Mouse (Mus musculus): ENCODE results near the gene Slc25a11. TPM values are rescaled to one million over a fixed set of nuclear protein-coding genes. Genes with fewer than 3 reads are reported as not detected.

Slc25a11 gene
- polyA plus RNA-seq, 1 experiment from 2014 or later = 174 TPM

GRCm38 (mm10) chr11:70681170-70681569 is 33.9 kb upstream of the Slc25a11 start:
- H3K27ac ChIP-seq (ENCODE audit: low read length) = no peak overlapping the region
- H3K4me1 ChIP-seq (replicated peaks; ENCODE audit: control insufficient read depth, insufficient read depth, low read length) = peaks cover 9% of the 10 kb centered on the region
- peaks cover 12% of the 10 kb centered on the region for H3K36me3 ChIP-seq (ENCODE audit: control insufficient read depth, insufficient read depth)
- H3K27me3 ChIP-seq (replicated peaks; ENCODE audit: control insufficient read depth, insufficient read depth, low read length) = no peaks in the 10 kb centered on the region
- H3K9ac ChIP-seq (replicated peaks; ENCODE audit: low read depth, low read length) = no peak overlapping the region
- no peak for ATAC-seq
- no peaks in the 10 kb centered on the region for H3K9me3 ChIP-seq (ENCODE audit: control insufficient read depth, low read length)
- H3K4me3 ChIP-seq (replicated peaks; ENCODE audit: low read length) = no peak overlapping the region
- 68% methylated on average over 12 of the region's 12 CpGs for WGBS
- H3K4me2 ChIP-seq (ENCODE audit: low read length) = no peak overlapping the region

- H3K9ac ChIP-seq (replicated peaks; ENCODE audit: low read depth, low read length) = no peak overlapping the region
- H3K4me3 ChIP-seq (replicated peaks; ENCODE audit: low read length) = no peak overlapping the region
- no peak overlapping the region for H3K4me2 ChIP-seq (ENCODE audit: low read length)
- ATAC-seq = no peak
- H3K27ac ChIP-seq (ENCODE audit: low read length) = no peak overlapping the region
- no peaks in the 10 kb centered on the region for H3K27me3 ChIP-seq (replicated peaks; ENCODE audit: control insufficient read depth, insufficient read depth, low read length)
- 92% methylated on average over 8 of the region's 8 CpGs for WGBS
- peaks cover 9% of the 10 kb centered on the region for H3K4me1 ChIP-seq (replicated peaks; ENCODE audit: control insufficient read depth, insufficient read depth, low read length)
- H3K36me3 ChIP-seq (ENCODE audit: control insufficient read depth, insufficient read depth) = peaks cover 12% of the 10 kb centered on the region
- H3K9me3 ChIP-seq (ENCODE audit: control insufficient read depth, low read length) = no peaks in the 10 kb centered on the region
Measured at GRCm38 (mm10) chr11:70679894-70680293, 32.6 kb upstream of the Slc25a11 start.

GRCm38 (mm10) chr11:70679361-70679760 is 32.1 kb upstream of the Slc25a11 start:
- peaks cover 12% of the 10 kb centered on the region for H3K36me3 ChIP-seq (ENCODE audit: control insufficient read depth, insufficient read depth)
- no peaks in the 10 kb centered on the region for H3K27me3 ChIP-seq (replicated peaks; ENCODE audit: control insufficient read depth, insufficient read depth, low read length)
- no peaks in the 10 kb centered on the region for H3K9me3 ChIP-seq (ENCODE audit: control insufficient read depth, low read length)
- H3K4me2 ChIP-seq (ENCODE audit: low read length) = no peak overlapping the region
- H3K9ac ChIP-seq (replicated peaks; ENCODE audit: low read depth, low read length) = no peak overlapping the region
- 95% methylated on average over 8 of the region's 8 CpGs for WGBS
- no peak overlapping the region for H3K27ac ChIP-seq (ENCODE audit: low read length)
- ATAC-seq = no peak
- peaks cover 9% of the 10 kb centered on the region for H3K4me1 ChIP-seq (replicated peaks; ENCODE audit: control insufficient read depth, insufficient read depth, low read length)
- H3K4me3 ChIP-seq (replicated peaks; ENCODE audit: low read length) = no peak overlapping the region

- no peak overlapping the region for H3K27ac ChIP-seq (ENCODE audit: low read length)
- 76% methylated on average over 2 of the region's 2 CpGs for WGBS
- H3K9ac ChIP-seq (replicated peaks; ENCODE audit: low read depth, low read length) = no peak overlapping the region
- ATAC-seq = no peak
- H3K9me3 ChIP-seq (ENCODE audit: control insufficient read depth, low read length) = no peaks in the 10 kb centered on the region
- no peak overlapping the region for H3K4me2 ChIP-seq (ENCODE audit: low read length)
- H3K4me3 ChIP-seq (replicated peaks; ENCODE audit: low read length) = no peak overlapping the region
- peaks cover 8% of the 10 kb centered on the region for H3K36me3 ChIP-seq (ENCODE audit: control insufficient read depth, insufficient read depth)
- H3K27me3 ChIP-seq (replicated peaks; ENCODE audit: control insufficient read depth, insufficient read depth, low read length) = no peaks in the 10 kb centered on the region
- H3K4me1 ChIP-seq (replicated peaks; ENCODE audit: control insufficient read depth, insufficient read depth, low read length) = peaks cover 9% of the 10 kb centered on the region
Measured at GRCm38 (mm10) chr11:70678576-70678975, 31.3 kb upstream of the Slc25a11 start.

- H3K27ac ChIP-seq (ENCODE audit: low read length) = no peak overlapping the region
- peaks cover 6% of the 10 kb centered on the region for H3K36me3 ChIP-seq (ENCODE audit: control insufficient read depth, insufficient read depth)
- WGBS = 81% methylated on average over 9 of the region's 9 CpGs
- peaks cover 9% of the 10 kb centered on the region for H3K4me1 ChIP-seq (replicated peaks; ENCODE audit: control insufficient read depth, insufficient read depth, low read length)
- H3K9me3 ChIP-seq (ENCODE audit: control insufficient read depth, low read length) = no peaks in the 10 kb centered on the region
- no peak overlapping the region for H3K4me3 ChIP-seq (replicated peaks; ENCODE audit: low read length)
- ATAC-seq = no peak
- no peak overlapping the region for H3K9ac ChIP-seq (replicated peaks; ENCODE audit: low read depth, low read length)
- H3K4me2 ChIP-seq (ENCODE audit: low read length) = no peak overlapping the region
- no peaks in the 10 kb centered on the region for H3K27me3 ChIP-seq (replicated peaks; ENCODE audit: control insufficient read depth, insufficient read depth, low read length)
Measured at GRCm38 (mm10) chr11:70678092-70678491, 30.8 kb upstream of the Slc25a11 start.

GRCm38 (mm10) chr11:70674501-70674900 is 27.2 kb upstream of the Slc25a11 start:
- ATAC-seq = no peak

GRCm38 (mm10) chr11:70674014-70674413 is 26.7 kb upstream of the Slc25a11 start:
- Histone ChIP-seq H3K27ac (ENCODE audit: low read length) (no peak overlapping the region), H3K9ac (replicated peaks; ENCODE audit: low read depth, low read length) (no peak overlapping the region), H3K4me1 (replicated peaks; ENCODE audit: control insufficient read depth, insufficient read depth, low read length) (peaks cover 13% of the 10 kb centered on the region), H3K9me3 (ENCODE audit: control insufficient read depth, low read length) (no peaks in the 10 kb centered on the region), H3K27me3 (replicated peaks; ENCODE audit: control insufficient read depth, insufficient read depth, low read length) (no peaks in the 10 kb centered on the region), H3K4me3 (replicated peaks; ENCODE audit: low read length) (no peak overlapping the region), H3K4me2 (ENCODE audit: low read length) (no peak overlapping the region), H3K36me3 (ENCODE audit: control insufficient read depth, insufficient read depth) (no peaks in the 10 kb centered on the region; the same call in 1 of the 2 replicates)
- WGBS = 58% methylated on average over 6 of the region's 6 CpGs
- no peak for ATAC-seq

More at GRCm38 (mm10) chr11:70674501-70674900, 27.2 kb upstream of the Slc25a11 start:
- Histone ChIP-seq H3K4me2 (ENCODE audit: low read length) (no peak overlapping the region), H3K36me3 (ENCODE audit: control insufficient read depth, insufficient read depth) (peaks cover 3% of the 10 kb centered on the region), H3K9ac (replicated peaks; ENCODE audit: low read depth, low read length) (no peak overlapping the region), H3K9me3 (ENCODE audit: control insufficient read depth, low read length) (no peaks in the 10 kb centered on the region), H3K27me3 (replicated peaks; ENCODE audit: control insufficient read depth, insufficient read depth, low read length) (no peaks in the 10 kb centered on the region), H3K27ac (ENCODE audit: low read length) (no peak overlapping the region), H3K4me3 (replicated peaks; ENCODE audit: low read length) (no peak overlapping the region), H3K4me1 (replicated peaks; ENCODE audit: control insufficient read depth, insufficient read depth, low read length) (peaks cover 13% of the 10 kb centered on the region)
- 70% methylated on average over 11 of the region's 11 CpGs for WGBS

GRCm38 (mm10) chr11:70671333-70672047 is 24.2 kb upstream of the Slc25a11 start:
- Histone ChIP-seq H3K36me3 (ENCODE audit: control insufficient read depth, insufficient read depth) (no peaks in the 10 kb centered on the region; the same call in 1 of the 2 replicates), H3K4me2 (ENCODE audit: low read length) (no peak overlapping the region), H3K9me3 (ENCODE audit: control insufficient read depth, low read length) (no peaks in the 10 kb centered on the region), H3K4me3 (replicated peaks; ENCODE audit: low read length) (no peak overlapping the region), H3K27ac (ENCODE audit: low read length) (no peak overlapping the region), H3K27me3 (replicated peaks; ENCODE audit: control insufficient read depth, insufficient read depth, low read length) (no peaks in the 10 kb centered on the region), H3K4me1 (replicated peaks; ENCODE audit: control insufficient read depth, insufficient read depth, low read length) (peaks cover 24% of the 10 kb centered on the region), H3K9ac (replicated peaks; ENCODE audit: low read depth, low read length) (no peak overlapping the region)
- ATAC-seq = no peak
- 81% methylated on average over 16 of the region's 16 CpGs for WGBS

GRCm38 (mm10) chr11:70670483-70670882 is 23.2 kb upstream of the Slc25a11 start:
- Histone ChIP-seq H3K9ac (replicated peaks; ENCODE audit: low read depth, low read length) (peak overlapping the region; percentile 63), H3K9me3 (ENCODE audit: control insufficient read depth, low read length) (no peaks in the 10 kb centered on the region), H3K4me3 (replicated peaks; ENCODE audit: low read length) (peak overlapping the region; percentile 66), H3K4me2 (ENCODE audit: low read length) (peak overlapping the region; percentile 85), H3K4me1 (replicated peaks; ENCODE audit: control insufficient read depth, insufficient read depth, low read length) (peaks cover 24% of the 10 kb centered on the region), H3K36me3 (ENCODE audit: control insufficient read depth, insufficient read depth) (no peaks in the 10 kb centered on the region; the same call in 1 of the 2 replicates), H3K27ac (ENCODE audit: low read length) (peak overlapping the region; percentile 97), H3K27me3 (replicated peaks; ENCODE audit: control insufficient read depth, insufficient read depth, low read length) (no peaks in the 10 kb centered on the region)
- ATAC-seq = no peak
- WGBS = 38% methylated on average over 14 of the region's 14 CpGs

Measured in forebrain, embryonic 16.5 days (tissue).